Mouse (Mus musculus) heart, postnatal 10 days (tissue): ENCODE results near the gene Mbtps1. TPM values are rescaled to one million over a fixed set of nuclear protein-coding genes. Genes with fewer than 3 reads are reported as not detected.
A peak's percentile ranks its signal among the peaks of the same experiment; 100 is the strongest.

Source experiments
- DNase-seq, 2 experiments: peaks; one replicate each; pipeline ENCODE4 v3.0.0; 2021
- intact Hi-C: fragments of 180-260 bp; cut with DNase I; formaldehyde crosslinking; loops from one replicate; pipeline ENCODE4 v1.15.1; 2025
- total RNA-seq, 2 experiments: library from RNA; stranded (reverse); gene quantifications; 2 replicates each; pipeline ENCODE4 v1.2.3; 2021

Gene Mbtps1
- 10 to 100 TPM; 66.8 to 67.7 TPM for total RNA-seq

DNA sequence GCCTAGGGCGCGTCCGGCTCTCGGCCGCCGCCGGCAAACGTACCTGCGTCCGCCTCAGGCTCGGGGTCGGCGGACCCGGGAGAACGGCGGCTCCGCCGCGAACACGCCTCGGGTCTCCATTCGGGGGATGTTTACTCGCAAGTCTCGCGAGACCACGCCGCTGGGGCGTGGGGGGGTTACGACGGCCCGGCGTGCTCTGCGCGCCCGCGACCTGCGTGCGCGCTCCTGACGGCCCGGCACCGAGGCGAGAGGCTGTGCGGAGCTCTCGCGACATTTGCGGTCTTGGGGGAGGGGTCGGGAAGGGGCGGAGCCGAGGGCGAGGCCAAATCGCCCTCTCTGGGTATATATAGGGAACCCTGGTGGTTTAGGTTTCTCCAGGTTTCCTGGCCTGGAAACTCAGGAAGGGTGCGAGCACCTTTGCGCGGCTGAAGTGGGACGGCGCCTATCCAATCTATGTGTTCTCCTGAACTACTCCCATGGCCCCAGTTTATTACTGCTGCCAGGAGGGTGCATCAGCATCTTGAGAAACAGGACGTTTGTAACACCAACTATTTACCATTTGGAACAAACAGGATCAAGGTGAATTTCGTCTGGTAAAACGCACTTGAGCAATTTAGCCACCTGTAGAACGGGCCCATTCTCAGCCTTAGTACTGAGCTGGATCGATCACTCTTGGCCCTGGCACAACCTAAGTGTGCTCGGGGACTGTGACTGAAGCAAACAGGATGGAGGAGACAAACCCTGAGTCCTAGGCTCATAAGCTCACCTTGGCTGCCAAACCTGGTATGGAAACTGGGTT, at the start of gene Mbtps1:
Gene Mbtps1 (minus strand): TSS at position 133 of the 799 bp plus-strand sequence.
- intact Hi-C loops = loop anchor here (2.0 kb wide), 2 partner anchors 16 to 46 kb away; partner anchors contain the start of genes Dnaaf1, Hsdl1 and Taf1c
- peak; percentile 99 for DNase-seq

DNA sequence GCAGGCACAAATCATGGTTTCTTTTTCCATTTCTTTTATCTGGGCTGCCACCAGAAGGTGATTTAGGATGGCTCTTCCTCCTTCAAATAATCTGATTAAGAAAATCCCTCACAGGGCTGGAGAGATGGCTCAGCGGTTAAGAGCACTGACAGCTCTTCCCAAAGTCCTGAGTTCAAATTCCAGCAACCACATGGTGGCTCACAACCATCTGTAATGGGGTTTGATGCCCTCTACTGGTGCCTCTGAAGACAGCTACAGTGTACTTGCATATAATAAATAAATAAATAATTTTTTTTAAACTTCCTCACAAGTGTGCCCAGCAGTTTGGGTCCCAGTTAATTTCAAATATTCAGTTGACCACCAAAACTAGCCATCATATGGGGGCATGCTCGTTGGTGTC, 47.7 kb upstream of the Mbtps1 start:
- no peak for DNase-seq
- intact Hi-C loops = loop anchor here (5.0 to 10.0 kb wide), 2 partner anchors 71 to 191 kb away; no protein-coding TSS in a partner anchor

DNA sequence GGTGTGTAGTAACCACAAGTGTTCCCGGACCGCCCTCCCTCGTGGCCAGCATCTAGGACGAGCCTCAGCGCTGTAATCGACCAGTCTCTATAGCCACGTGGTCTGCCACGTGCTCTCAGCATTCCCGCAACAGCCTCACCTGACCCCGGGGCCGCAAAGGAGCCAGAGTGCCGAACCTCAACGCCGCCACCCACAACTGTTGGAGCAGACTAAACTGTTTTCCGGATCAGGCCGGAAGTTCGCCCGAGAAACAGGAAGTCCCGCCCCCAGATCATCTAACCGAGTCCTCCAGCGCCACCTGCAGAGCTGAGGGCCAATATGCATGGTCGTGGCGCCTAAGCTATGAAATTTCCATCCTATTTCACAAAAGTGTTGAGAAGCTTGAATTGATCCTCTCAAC, 46.5 kb upstream of the Mbtps1 start, which contains the start of gene Taf1c:
Gene Taf1c (minus strand): TSS at position 227 of the 400 bp plus-strand sequence.
- intact Hi-C loops = loop anchor here (2.0 to 10.0 kb wide), 5 partner anchors 30 to 190 kb away; partner anchors contain the start of genes Dnaaf1, Hsdl1 and Mbtps1
- DNase-seq = peak; percentile 93 to 98

DNA sequence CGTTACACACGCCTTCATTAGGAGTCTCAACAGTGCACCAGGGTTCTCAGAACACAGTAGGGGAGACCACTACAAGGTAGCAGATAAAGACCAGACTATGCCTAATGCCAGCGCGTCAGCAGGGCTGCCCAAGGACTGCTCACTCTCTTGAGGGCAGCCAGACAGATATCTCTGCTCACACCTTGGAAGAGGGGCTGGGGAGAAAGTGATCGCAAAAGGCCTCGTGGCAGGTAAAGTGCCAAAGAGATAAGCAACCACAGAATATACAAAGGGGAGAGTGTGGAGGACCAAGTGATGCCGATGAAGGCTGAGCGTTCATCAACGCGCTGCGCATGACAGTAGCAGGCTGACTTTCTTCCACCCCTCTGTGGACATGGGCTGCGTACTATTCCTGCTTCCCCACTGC, 45.9 kb upstream of the Mbtps1 start:
- intact Hi-C loops = loop anchor here (2.0 to 10.0 kb wide), 4 partner anchors 30 to 190 kb away; partner anchors contain the start of genes Dnaaf1, Hsdl1 and Mbtps1
- no peak for DNase-seq

DNA sequence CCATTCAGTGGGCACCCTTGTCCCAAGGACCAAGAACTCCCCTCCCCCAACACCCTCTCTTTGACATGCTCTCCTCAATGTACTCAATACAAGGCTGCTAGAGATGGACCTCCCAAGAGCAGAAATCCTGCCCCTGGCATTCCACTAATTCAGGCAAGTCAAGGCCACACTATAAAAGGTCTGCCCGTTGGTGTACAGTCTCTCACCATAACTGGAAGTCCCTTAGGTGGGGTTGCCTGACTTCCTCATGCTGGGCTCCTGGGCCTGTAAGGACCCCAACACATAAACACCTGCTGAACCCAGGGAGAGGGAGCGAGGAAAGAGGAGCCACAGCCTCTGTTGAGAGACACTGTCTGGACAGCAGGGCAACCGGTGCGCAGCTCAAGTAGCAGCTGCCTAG, 45.2 kb upstream of the Mbtps1 start:
- DNase-seq = no peak
- intact Hi-C loops = loop anchor here (2.0 to 10.0 kb wide), 4 partner anchors 29 to 189 kb away; partner anchors contain the start of genes Dnaaf1, Hsdl1 and Mbtps1

DNA sequence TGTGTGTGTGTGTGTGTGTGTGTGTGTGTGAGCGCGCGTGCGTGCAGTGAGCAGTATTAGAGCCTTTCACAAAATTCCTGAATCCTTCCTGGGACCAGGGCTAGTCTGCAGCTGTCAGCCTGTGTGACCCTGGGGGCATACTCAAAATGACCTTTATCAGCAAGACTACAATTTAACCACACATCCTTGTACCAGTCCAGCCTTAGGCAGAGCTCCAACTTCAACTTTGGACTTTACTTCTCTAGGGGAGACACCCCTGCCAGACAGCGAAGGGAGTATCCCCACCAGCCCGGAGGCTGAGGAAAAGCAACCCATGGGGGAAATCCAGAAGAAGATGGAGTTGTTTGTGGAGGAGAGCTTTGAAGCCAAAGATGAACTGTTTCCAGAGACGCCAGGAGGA, 32.9 kb upstream of the Mbtps1 start:
- intact Hi-C loops = no loop called here

DNA sequence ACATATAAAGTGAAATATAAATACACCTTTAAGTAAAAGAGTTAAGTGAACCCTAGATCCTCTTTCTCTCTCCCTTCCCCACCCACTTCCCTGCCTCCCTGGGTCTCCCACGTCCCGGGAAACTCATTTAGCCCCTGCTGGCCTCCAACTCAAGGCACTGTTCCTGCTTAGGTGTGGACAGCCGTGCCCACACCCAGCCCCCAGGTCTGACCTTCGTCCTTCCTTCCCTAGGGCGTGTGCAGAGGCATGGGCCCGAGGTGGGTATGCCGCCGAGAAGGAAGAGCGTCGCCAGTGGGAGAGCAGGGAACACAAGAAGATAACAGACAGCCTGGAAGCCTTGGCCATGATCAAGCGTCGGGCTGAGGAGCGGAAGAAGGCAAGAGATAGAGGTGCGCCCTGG, 31.8 kb upstream of the Mbtps1 start:
- intact Hi-C loops = no loop called here
- DNase-seq = no peak

More for the DNA sequence above, 32.9 kb upstream of the Mbtps1 start:
- DNase-seq = no peak

DNA sequence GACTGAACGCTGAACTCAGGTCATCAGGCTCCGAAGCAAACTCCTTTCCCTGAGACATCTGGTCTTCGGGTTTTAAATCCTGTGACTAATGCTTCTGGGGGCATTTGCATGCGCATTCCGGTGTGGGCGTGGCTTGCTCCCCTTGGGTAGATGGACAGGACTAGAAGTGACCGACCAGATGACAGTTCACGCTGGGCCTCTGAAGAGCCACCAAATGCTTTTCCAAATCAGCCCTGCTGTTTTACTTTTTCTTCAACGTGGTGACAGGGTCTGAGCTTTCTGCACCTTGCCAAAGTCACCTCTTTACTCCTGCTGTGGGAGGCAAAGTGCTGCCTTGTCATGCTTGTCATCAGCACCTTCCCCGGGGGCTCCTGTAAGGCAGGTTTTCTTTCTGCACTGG, 30.3 kb upstream of the Mbtps1 start:
- no peak for DNase-seq
- intact Hi-C loops = no loop called here

DNA sequence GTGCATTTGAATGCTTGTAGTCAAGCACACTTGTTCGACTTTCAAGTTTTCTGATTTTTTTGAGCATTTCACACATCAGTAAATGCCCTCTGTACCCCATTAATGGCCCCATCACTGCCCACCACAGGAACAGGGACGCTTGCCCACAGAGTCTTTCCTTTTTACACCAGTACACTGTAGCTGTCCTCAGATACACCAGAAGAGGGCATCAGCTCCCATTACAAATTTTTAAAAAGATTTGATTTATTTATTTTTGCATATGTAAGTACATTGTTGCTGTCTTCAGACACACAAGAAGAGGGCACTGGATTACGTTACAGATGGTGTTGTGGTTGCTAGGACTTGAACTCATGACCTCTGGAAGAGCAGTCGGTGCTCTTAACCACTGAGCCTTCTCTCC, 29.8 kb upstream of the Mbtps1 start:
- no peak for DNase-seq
- intact Hi-C loops = no loop called here

DNA sequence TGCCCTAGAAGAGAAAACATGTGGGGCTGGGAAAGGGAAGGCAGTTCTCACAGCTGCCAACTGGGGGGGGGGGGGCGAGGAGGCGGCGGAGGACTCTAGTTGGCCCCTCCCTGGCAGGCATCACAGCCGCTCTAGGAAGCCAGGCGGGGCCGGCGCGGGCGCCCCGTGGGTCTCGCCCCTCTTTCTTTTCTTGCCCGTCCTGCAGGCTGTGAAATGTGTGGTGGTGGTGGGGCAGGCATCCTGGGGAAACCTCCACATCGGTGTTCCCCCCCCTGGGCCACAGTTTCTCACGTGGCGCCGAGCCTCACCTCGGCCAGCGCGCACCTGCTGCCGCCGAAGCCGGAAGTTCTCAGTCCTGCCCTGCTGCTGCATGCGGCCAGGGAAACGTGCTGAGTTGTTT, 27.4 kb upstream of the Mbtps1 start:
- intact Hi-C loops = no loop called here
- no peak for DNase-seq

DNA sequence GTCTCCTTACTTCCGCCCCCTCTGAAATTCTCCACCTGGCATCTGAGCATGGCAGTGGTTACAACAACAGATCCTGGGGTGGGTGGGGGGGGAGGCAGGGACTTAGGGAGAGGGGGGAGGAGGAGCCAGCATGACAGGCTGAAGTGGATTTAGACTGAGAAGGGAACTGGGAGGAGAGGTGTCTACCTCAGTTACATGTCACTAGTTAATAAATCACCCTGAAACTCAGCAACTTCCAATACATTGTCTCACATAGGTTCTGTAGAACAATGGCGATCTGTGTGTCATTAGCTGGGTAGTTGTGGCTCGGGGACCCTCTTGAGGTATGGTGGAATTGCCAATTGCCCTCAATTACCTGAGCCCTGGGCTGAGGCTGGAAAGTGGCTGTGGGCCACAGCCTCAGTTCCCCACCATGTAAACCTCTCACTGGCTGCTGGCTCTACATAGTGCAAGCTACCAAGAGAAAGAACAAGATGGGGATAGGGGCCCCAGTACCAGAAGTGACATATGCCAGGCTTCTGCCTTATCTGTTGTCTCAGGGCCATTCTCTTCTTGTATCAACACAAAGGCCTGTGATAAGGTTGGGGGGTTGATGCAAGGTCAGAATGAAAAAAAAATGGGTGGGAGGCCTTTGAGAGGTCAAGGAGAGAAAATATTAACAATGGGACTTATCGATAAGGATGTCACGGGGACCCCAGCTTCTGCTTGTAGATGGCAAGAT, 22.1 kb upstream of the Mbtps1 start:
- intact Hi-C loops = no loop called here

DNA sequence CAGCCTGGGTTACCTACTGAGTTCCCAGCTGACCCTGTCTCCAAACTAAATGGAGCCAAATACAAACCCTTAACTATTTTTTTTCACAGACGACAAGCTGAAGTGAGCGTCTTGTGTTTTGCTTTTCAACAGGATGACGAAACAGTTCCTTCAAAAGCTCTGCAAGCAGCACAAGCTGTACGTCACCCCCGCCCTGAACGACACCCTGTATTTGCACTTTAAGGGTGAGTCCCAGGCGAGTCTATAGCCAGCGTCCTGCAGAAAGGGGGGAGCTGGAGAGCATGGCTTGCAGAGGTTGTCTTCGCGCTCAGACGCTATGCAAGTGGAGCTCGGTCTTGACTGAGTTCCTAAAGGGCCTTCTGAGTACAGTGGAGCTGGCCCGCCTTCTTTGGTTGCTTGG, 20.6 kb upstream of the Mbtps1 start:
- intact Hi-C loops = no loop called here
- no peak for DNase-seq

More for the DNA sequence above, 22.1 kb upstream of the Mbtps1 start:
- no peak for DNase-seq

DNA sequence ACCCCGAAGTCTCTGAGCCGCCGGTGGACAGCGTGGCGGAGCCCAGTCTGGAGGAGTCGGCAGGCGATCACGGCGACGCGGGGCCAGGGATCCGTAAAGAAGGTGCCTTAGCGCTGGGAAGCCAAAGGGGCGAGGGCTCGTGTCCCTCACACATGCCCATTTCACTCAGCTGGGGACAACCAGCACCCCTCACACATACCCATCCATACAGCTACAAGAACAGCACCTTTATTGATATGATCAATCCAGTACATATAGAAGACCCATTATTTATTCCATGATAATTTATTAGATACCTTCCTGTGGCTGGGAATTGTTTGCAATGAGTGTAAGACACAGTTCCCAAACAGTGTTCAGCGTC, 16.8 kb upstream of the Mbtps1 start:
- intact Hi-C loops = loop anchor here (2.0 kb wide), 2 partner anchors 17 to 29 kb away; partner anchors contain the start of genes Mbtps1 and Taf1c
- no peak for DNase-seq

DNA sequence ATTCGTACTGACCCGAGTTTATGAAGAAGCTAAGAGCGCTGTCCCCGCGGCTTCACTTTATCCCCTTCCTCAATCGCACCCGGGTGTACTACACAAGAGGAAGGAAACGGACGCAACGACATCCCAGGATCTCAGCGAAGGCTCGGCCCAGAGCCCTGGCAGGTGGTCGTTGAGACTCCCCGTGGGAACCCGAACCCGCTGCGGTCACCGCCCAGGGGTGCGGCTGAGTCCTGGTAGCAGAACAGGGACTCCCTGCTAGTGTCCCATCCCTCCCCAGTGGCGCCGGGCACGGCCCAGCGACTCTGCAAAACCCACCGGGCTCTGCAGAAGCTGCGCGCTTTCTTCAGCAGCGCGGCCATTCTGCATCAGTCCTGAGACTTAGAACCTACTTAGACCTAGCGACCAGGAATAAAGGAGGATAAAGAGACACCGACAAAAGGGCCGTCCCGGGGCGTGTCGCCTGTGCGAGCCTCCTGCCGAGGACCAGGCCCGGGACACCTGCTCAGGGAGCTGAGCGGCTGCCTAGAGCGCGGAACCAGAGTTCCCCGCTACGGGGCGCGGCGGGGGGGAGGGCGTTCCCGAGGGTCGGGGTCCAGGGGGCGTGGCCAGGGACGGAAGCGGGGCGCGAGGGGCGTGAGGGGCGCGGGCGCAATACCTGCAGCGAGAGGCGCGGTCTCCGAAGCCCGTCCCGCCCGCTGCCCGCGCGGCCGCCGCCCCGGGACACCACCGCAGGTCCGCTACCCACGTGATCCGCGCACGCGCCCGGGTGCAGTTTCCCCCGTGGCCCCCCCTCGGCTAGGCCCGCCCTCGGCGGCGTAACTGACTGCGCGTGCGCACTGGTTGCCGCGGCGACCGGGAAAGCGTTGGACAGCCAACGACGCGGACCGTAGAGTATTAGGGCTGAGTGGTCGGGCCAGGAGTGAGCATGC, 16.2 kb upstream of the Mbtps1 start, which contains the start of the genes Hsdl1 and Dnaaf1:
Gene Hsdl1 (minus strand): TSS at position 747 of the 929 bp plus-strand sequence.
Gene Dnaaf1 (plus strand): TSS at position 799 of the 929 bp plus-strand sequence.
- DNase-seq = peak; percentile 97 to 98
- intact Hi-C loops = loop anchor here (2.0 kb wide), 2 partner anchors 16 to 30 kb away; partner anchors contain the start of genes Mbtps1 and Taf1c

DNA sequence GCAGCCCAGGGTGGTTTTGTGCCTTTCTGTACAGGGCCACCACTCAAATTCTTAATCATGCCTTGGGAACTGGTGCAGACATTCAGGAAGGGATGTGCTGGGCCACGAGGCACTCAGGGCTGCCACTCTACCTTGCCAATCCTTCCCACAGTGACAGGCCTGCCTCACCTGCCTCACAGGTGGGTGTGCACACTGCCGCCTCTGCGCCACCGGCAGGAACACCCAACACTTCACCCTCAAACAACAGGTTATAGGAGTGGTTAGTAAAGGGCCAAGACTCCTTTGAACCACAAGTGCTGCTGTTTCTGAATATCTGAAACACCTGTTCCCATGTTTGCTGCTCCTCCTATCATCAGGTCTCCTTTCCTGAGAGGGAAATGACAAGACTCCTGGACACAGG, 13.9 kb upstream of the Mbtps1 start:
- intact Hi-C loops = no loop called here
- DNase-seq = no peak

DNA sequence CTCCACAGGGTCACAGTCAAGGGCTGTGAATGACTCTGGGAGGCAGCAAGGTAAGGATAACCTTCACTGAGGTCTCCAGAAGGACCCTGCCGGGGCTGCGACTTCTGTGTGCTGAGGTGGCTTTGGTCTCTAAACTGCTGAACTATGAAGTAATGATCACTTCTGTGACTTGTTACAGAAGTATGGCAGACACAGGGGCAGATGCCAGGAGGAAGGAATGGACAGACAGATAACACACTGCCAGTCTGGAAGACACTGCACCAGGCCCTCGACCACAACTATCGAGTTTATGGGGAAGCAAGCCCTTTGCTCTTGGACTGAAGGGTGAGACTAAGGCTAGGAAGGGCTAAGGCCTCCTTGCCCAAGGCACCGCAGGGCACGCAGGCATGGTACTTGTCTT, 12.6 kb upstream of the Mbtps1 start:
- intact Hi-C loops = no loop called here
- no peak for DNase-seq

DNA sequence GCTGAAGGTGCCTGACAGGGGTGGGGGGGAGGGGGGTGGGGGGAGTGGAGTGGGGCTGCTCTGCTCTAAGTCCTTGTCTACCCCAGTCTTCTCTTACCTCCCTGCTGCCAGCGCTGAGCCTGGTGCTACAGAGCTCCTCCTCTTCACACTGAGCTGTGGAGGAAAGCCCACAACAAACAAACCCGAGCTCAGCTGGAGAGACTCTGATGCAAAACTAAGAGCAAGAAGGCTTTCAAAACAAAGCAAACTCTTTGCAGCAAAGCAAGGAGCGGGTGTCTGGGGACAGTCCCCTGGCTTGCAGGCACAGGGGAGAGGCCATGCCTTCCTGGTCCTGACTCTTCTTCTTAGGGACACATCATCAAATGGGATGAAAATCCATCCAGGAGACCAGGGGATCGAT, 11.3 kb upstream of the Mbtps1 start:
- no peak for DNase-seq
- intact Hi-C loops = no loop called here

DNA sequence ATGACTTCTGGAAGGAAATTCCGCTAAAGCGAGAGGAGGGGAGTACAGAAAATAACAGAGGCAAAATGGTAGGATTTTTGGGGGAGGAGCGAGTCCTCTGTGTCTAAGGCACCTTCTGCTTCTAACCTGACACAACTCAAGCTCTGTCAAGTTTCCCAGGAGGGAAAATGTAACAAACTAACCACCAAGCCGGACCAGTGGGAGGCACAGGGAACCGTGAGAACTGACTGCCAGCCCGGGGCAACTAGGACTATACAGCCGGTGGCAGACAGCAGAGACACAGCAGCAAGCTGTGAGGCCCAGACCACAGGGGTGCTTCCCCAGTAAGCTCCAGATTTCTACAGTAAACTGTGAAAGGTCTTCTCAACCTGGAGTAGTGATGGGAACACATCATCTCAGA, 10.4 kb upstream of the Mbtps1 start:
- DNase-seq = no peak
- intact Hi-C loops = no loop called here

DNA sequence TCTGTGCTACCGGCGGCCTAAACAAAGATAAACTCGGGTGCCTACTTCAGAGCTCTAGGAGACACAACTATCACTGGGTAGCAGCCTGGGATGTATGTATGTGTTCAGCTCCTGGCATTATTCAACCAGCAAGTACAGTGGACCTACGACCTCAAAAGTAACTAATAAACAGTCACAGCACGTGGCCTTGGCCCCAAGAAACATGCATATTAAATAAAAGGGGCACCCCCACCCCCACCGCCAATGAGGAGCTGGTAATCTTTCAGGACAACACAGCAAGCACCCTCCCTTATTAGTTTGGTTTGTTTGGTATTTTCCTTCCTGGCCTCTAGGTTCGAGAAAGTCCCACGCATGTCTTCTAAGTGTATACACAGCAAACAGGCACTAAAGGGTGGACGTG, 9.7 kb upstream of the Mbtps1 start:
- DNase-seq = no peak

DNA sequence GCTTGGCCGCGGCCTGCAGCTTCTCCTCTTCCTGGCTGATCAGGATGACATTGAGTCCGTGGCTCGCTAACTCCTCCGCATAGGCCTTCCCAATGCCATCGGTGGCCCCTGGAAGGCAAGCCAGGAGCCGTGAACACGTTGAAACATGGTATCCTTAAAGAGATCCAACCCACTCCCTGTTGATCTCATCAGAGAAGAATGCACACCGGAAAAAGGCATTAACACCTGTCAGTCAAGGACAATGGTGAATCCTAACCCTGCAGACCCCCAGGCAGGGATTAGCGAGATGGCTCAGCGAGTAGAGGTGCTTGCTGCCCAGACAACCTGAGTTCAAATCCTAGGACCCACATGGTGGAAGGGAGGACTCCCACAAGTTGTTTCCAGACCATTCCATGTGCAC, 7.8 kb upstream of the Mbtps1 start:
- no peak for DNase-seq
- intact Hi-C loops = no loop called here

More for the DNA sequence above, 9.7 kb upstream of the Mbtps1 start:
- intact Hi-C loops = no loop called here
